Mouse (Mus musculus) heart, embryonic 13.5 days (tissue): ENCODE data around the gene Appl2. TPM values are rescaled to one million over a fixed set of nuclear protein-coding genes. Genes with fewer than 3 reads are reported as not detected.

ENCODE experiments used
- ATAC-seq: fragments of 200-750 bp; cut with Nextera tagmentation; 2 replicates; pipeline ENCODE4 v1.8.0; 2017; ENCODE audit warnings: moderate TSS enrichment; ENCODE audit not compliant: insufficient number of reproducible peaks, low FRiP score, low TSS enrichment; ENCODE audit errors: extremely low read depth
- H3K27ac ChIP-seq: fragments of 300-500 bp; sonication (generic); replicated peaks from 2 replicates; pipeline ENCODE4 v1.5.1; 2015; ENCODE audit warnings: moderate library complexity, mild to moderate bottlenecking, inconsistent platforms
- H3K27me3 ChIP-seq: fragments of 300-500 bp; sonication (generic); replicated peaks from 2 replicates; pipeline ENCODE4 v1.6.1; 2015; ENCODE audit warnings: mild to moderate bottlenecking, inconsistent platforms
- H3K36me3 ChIP-seq: fragments of 300-500 bp; sonication (generic); 2 replicates; pipeline ENCODE4 v1.6.1; 2015; ENCODE audit warnings: mild to moderate bottlenecking, inconsistent platforms
- H3K4me1 ChIP-seq: fragments of 300-500 bp; sonication (generic); 2 replicates; pipeline ENCODE4 v1.6.1; 2015; ENCODE audit warnings: inconsistent platforms
- H3K4me2 ChIP-seq: fragments of 300-500 bp; sonication (generic); 2 replicates; pipeline ENCODE4 v1.6.1; 2015; ENCODE audit warnings: inconsistent platforms, mild to moderate bottlenecking, moderate library complexity
- H3K4me3 ChIP-seq: fragments of 300-500 bp; sonication (generic); 2 replicates; pipeline ENCODE4 v1.5.1; 2015; ENCODE audit warnings: moderate library complexity, mild to moderate bottlenecking, inconsistent platforms
- H3K9ac ChIP-seq: fragments of 300-500 bp; sonication (generic); 2 replicates; pipeline ENCODE4 v1.6.1; 2015; ENCODE audit warnings: inconsistent platforms, mild to moderate bottlenecking, moderate library complexity
- H3K9me3 ChIP-seq: fragments of 300-500 bp; sonication (generic); 2 replicates; pipeline ENCODE4 v1.6.1; 2016; ENCODE audit warnings: inconsistent platforms
- polyA plus RNA-seq: library from polyadenylated mRNA; unstranded; fragments of >200 nt; fragmentation: Nextera tagmentation; extraction: Ambion mirVana; gene quantifications from 2 replicates; pipeline ENCODE4 v1.2.1, GENCODE M21; 2015

Gene Appl2
- polyA plus RNA-seq, 1 experiment from 2014 or later = 23.4 TPM

- ATAC-seq = no peak
- Histone ChIP-seq H3K4me2 (no peak overlapping the region), H3K27ac (no peak overlapping the region), H3K27me3 (no peaks in the 10 kb centered on the region), H3K9me3 (no peaks in the 10 kb centered on the region), H3K9ac (no peak overlapping the region), H3K4me3 (no peak overlapping the region), H3K4me1 (peaks cover 11% of the 10 kb centered on the region), H3K36me3 (peaks cover 93% of the 10 kb centered on the region)
These were observed 85.5 kb downstream of the Appl2 start for GRCm38 (mm10) chr10:83563005-83563404.

Other genes starting within 250 kb of the Appl2 start
- 9.1 and 10.4 TPM in 2 replicates for gene Aldh1l2, start 114.6 kb downstream of the Appl2 start, polyA plus RNA-seq
- 22.0 and 23.9 TPM in 2 replicates for gene Washc4, start 105.0 kb downstream of the Appl2 start, polyA plus RNA-seq
- gene 1500009L16Rik, start 74.1 kb upstream of the Appl2 start, polyA plus RNA-seq = 17.3 and 19.9 TPM in 2 replicates